7 mouse cellular contexts compared by ENCODE assay signal in the genomic region with DNA sequence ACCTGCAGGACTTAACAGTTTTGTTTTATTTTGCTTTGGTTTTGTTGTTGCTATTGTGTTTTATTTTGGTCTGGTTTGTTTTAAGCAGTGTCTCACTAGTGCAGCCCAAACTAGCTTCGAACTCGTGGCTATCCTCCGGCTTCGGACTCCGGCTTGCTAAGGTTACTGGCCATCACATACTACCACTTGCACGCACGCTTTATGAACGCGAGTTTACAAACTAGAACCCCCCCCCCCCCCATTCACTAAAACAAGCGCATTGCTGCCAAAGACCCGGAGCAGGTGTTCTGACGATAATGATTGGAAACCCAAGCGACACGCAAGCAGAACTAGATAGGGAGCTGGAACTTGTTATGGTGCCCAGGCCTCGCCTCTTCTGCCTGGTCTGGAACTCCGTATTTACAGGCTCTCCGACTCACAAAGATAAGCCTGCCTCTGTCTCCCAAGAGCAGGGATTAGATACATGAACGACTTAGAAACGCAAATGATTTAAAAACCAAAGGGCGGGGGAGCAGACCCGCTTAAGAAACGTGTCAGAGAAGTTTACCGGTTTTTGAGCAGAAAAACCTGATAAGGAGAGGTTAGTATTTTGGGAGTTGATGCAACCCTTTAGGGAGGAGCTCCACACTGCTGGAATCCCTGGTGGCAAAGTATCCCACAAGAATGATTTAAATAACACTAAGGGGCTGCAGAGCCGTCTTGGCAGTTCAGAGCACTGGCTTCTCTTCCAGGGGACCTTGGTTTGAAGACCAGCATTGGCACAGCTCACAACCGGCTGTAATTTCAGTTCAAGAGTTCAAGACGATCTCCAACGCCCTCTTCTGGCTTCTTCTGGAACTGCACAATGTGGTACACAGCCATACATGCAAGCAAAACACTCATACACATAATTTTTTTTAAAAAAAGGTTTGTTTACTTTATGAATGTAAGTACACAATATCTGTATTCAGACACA. TPM values are rescaled to one million over a fixed set of nuclear protein-coding genes. Genes with fewer than 3 reads are reported as not detected.
DNase-seq lines count a peak whose midpoint lies in the region; ATAC-seq and TF ChIP-seq lines count a peak whose summit lies in the region.

No protein-coding gene starts in this region.

- H3K27me3 ChIP-seq in embryonic facial prominence, embryonic 15.5 days = no peaks in the 10 kb centered on the region
- no peaks in the 10 kb centered on the region for H3K27me3 ChIP-seq in heart, embryonic 13.5 days (replicated peaks)
- H3K27me3 ChIP-seq in kidney, embryonic 16.5 days (ENCODE audit: insufficient read depth, low read length) = no peaks in the 10 kb centered on the region
- no peaks in the 10 kb centered on the region for H3K27me3 ChIP-seq in lung, embryonic 16.5 days (ENCODE audit: control insufficient read depth, insufficient read depth, low read depth, low read length)

- TF ChIP-seq CTCF in bone marrow, adult 2 months (IDR thresholded peaks at IDR 0.05; ENCODE audit: control insufficient read depth, insufficient read depth, low read length) = peak; percentile 54
- TF ChIP-seq CTCF in olfactory bulb, adult 2 months (IDR thresholded peaks at IDR 0.05; ENCODE audit: insufficient read depth, low read depth, low read length) = peak; percentile 69; the same call in 1 of the 2 replicates

- peak overlapping the region; percentile 90 for H3K27ac ChIP-seq in bone marrow, adult 2 months (ENCODE audit: control insufficient read depth, insufficient read depth, low read depth, low read length, poor library complexity)
- H3K27ac ChIP-seq in embryonic facial prominence, embryonic 15.5 days (replicated peaks) = peak overlapping the region; percentile 80
- H3K27ac ChIP-seq in heart, embryonic 13.5 days (replicated peaks) = peak overlapping the region; percentile 55
- peak overlapping the region; percentile 65 for H3K27ac ChIP-seq in kidney, embryonic 16.5 days (ENCODE audit: low read length)
- H3K27ac ChIP-seq in lung, embryonic 16.5 days (ENCODE audit: low read length) = peak overlapping the region; percentile 49
- H3K27ac ChIP-seq in olfactory bulb, adult 2 months (ENCODE audit: insufficient read depth, low read depth, low read length) = peak overlapping the region; percentile 47; the same call in 1 of the 2 replicates

- no peaks in the 10 kb centered on the region for H3K9me3 ChIP-seq in embryonic facial prominence, embryonic 15.5 days (replicated peaks)
- H3K9me3 ChIP-seq in heart, embryonic 13.5 days = no peaks in the 10 kb centered on the region
- no peaks in the 10 kb centered on the region for H3K9me3 ChIP-seq in kidney, embryonic 16.5 days (ENCODE audit: low read length)
- H3K9me3 ChIP-seq in lung, embryonic 16.5 days (ENCODE audit: control insufficient read depth, low read length) = no peaks in the 10 kb centered on the region

- H3K9ac ChIP-seq in embryonic facial prominence, embryonic 15.5 days = no peak overlapping the region
- H3K9ac ChIP-seq in heart, embryonic 13.5 days = peak overlapping the region; percentile 79
- H3K9ac ChIP-seq in kidney, embryonic 16.5 days (replicated peaks; ENCODE audit: low read length) = peak overlapping the region; percentile 79
- peak overlapping the region; percentile 85 for H3K9ac ChIP-seq in lung, embryonic 16.5 days (ENCODE audit: low read length)

- DNase-seq in MEL-GATA-1-ER (ENCODE audit: extremely low read depth, low read depth) = peak; percentile 88

- H3K4me1 ChIP-seq in bone marrow, adult 2 months (ENCODE audit: control insufficient read depth, insufficient read depth, low read length) = peaks cover 4% of the 10 kb centered on the region; the same call in 1 of the 2 replicates
- H3K4me1 ChIP-seq in embryonic facial prominence, embryonic 15.5 days = peaks cover 15% of the 10 kb centered on the region
- peaks cover 15% of the 10 kb centered on the region for H3K4me1 ChIP-seq in heart, embryonic 13.5 days
- peaks cover 14% of the 10 kb centered on the region; the same call in 1 of the 2 replicates for H3K4me1 ChIP-seq in kidney, embryonic 16.5 days (ENCODE audit: insufficient read depth, low read length)
- H3K4me1 ChIP-seq in lung, embryonic 16.5 days (replicated peaks; ENCODE audit: control insufficient read depth, insufficient read depth, low read length) = no peaks in the 10 kb centered on the region
- peaks cover 5% of the 10 kb centered on the region for H3K4me1 ChIP-seq in olfactory bulb, adult 2 months (ENCODE audit: control insufficient read depth, insufficient read depth, low read length)

- H3K36me3 ChIP-seq in embryonic facial prominence, embryonic 15.5 days = no peaks in the 10 kb centered on the region
- peaks cover 20% of the 10 kb centered on the region for H3K36me3 ChIP-seq in heart, embryonic 13.5 days
- 0 out of 2 replicates have a peak, but pooled peaks cover 2% of the 10 kb centered on the region for H3K36me3 ChIP-seq in kidney, embryonic 16.5 days (ENCODE audit: insufficient read depth, low read length)
- H3K36me3 ChIP-seq in lung, embryonic 16.5 days (ENCODE audit: control insufficient read depth, insufficient read depth, low read length) = peaks cover 7% of the 10 kb centered on the region; the same call in 1 of the 2 replicates

- H3K4me3 ChIP-seq in bone marrow, adult 2 months (replicated peaks; ENCODE audit: control insufficient read depth, low read depth, low read length) = peak overlapping the region; percentile 67
- peak overlapping the region; percentile 74 for H3K4me3 ChIP-seq in embryonic facial prominence, embryonic 15.5 days (replicated peaks)
- peak overlapping the region; percentile 97 for H3K4me3 ChIP-seq in heart, embryonic 13.5 days
- peak overlapping the region; percentile 83 for H3K4me3 ChIP-seq in kidney, embryonic 16.5 days (ENCODE audit: low read length)
- H3K4me3 ChIP-seq in lung, embryonic 16.5 days (ENCODE audit: low read length) = peak overlapping the region; percentile 97
- H3K4me3 ChIP-seq in olfactory bulb, adult 2 months (ENCODE audit: insufficient read depth, low read depth, low read length) = peak overlapping the region; percentile 65

- no peak for ATAC-seq in embryonic facial prominence, embryonic 15.5 days (ENCODE audit: insufficient number of reproducible peaks, low FRiP score, low TSS enrichment, low read depth)
- no peak for ATAC-seq in heart, embryonic 13.5 days (ENCODE audit: extremely low read depth, insufficient number of reproducible peaks, low FRiP score, low TSS enrichment)
- no peak for ATAC-seq in kidney, embryonic 16.5 days (ENCODE audit: low FRiP score, low TSS enrichment)
- ATAC-seq in lung, embryonic 16.5 days (ENCODE audit: low read depth) = peak; percentile 43

- TF ChIP-seq POLR2A in bone marrow, adult 2 months (IDR thresholded peaks at IDR 0.05; ENCODE audit: borderline replicate concordance, control insufficient read depth, low read depth, low read length) = no peak
- no peak for TF ChIP-seq POLR2A in olfactory bulb, adult 2 months (IDR thresholded peaks at IDR 0.05; ENCODE audit: insufficient read depth, low read depth, low read length)

- peak overlapping the region; percentile 72 for H3K4me2 ChIP-seq in embryonic facial prominence, embryonic 15.5 days (replicated peaks)
- H3K4me2 ChIP-seq in heart, embryonic 13.5 days = peak overlapping the region; percentile 95
- H3K4me2 ChIP-seq in kidney, embryonic 16.5 days (replicated peaks; ENCODE audit: low read depth, low read length) = peak overlapping the region; percentile 65
- peak overlapping the region; percentile 61 for H3K4me2 ChIP-seq in lung, embryonic 16.5 days (ENCODE audit: low read depth, low read length)

- under 1% methylated on average over 27 of the region's 27 CpGs for WGBS in bone marrow, adult 2 months
- under 1% methylated on average over 27 of the region's 27 CpGs for WGBS in embryonic facial prominence, embryonic 15.5 days
- WGBS in heart, embryonic 13.5 days = under 1% methylated on average over 27 of the region's 27 CpGs
- under 1% methylated on average over 27 of the region's 27 CpGs for WGBS in kidney, embryonic 16.5 days
- WGBS in lung, embryonic 16.5 days = under 1% methylated on average over 27 of the region's 27 CpGs
- under 1% methylated on average over 27 of the region's 27 CpGs for WGBS in olfactory bulb, adult 2 months

RNA-seq across cellular contexts. Expression of a gene that starts 0.7 kb away (rescaled TPM):
- polyA plus RNA-seq in bone marrow, adult 2 months (2011; ENCODE audit: insufficient read depth, insufficient read length, low replicate concordance, missing spikeins) = 26.2 and 55.3 TPM in 2 replicates
- polyA plus RNA-seq in embryonic facial prominence, embryonic 15.5 days (2015; fragmentation: Nextera tagmentation; extraction: Ambion mirVana) = 29.4 and 30.0 TPM in 2 replicates
- 21.5 and 24.3 TPM in 2 replicates for polyA plus RNA-seq in heart, embryonic 13.5 days (2015; fragmentation: Nextera tagmentation; extraction: Ambion mirVana)
- 34.0 and 34.9 TPM in 2 replicates for polyA plus RNA-seq in kidney, embryonic 16.5 days (2015; fragmentation: Nextera tagmentation; extraction: Ambion mirVana)
- 39.7 and 48.8 TPM in 2 replicates for polyA plus RNA-seq in lung, embryonic 16.5 days (2015; fragmentation: Nextera tagmentation; extraction: Ambion mirVana)
- polyA plus RNA-seq in olfactory bulb, adult 2 months (2012; ENCODE audit: insufficient read depth, insufficient read length, low replicate concordance, missing spikeins) = not detected in 2 replicates

RNA-seq across cellular contexts. Expression of a gene that starts 8.4 kb away (rescaled TPM):
- polyA plus RNA-seq in bone marrow, adult 2 months (2011; ENCODE audit: insufficient read depth, insufficient read length, low replicate concordance, missing spikeins) = 9.3 and 20.0 TPM in 2 replicates
- 53.2 and 58.3 TPM in 2 replicates for polyA plus RNA-seq in embryonic facial prominence, embryonic 15.5 days (2015; fragmentation: Nextera tagmentation; extraction: Ambion mirVana)
- polyA plus RNA-seq in heart, embryonic 13.5 days (2015; fragmentation: Nextera tagmentation; extraction: Ambion mirVana) = 30.8 and 38.9 TPM in 2 replicates
- 80.2 and 86.9 TPM in 2 replicates for polyA plus RNA-seq in kidney, embryonic 16.5 days (2015; fragmentation: Nextera tagmentation; extraction: Ambion mirVana)
- 69.0 and 74.3 TPM in 2 replicates for polyA plus RNA-seq in lung, embryonic 16.5 days (2015; fragmentation: Nextera tagmentation; extraction: Ambion mirVana)
- not detected in 2 replicates for polyA plus RNA-seq in olfactory bulb, adult 2 months (2012; ENCODE audit: insufficient read depth, insufficient read length, low replicate concordance, missing spikeins)

RNA-seq across cellular contexts. Expression of a gene that starts 16.0 kb away (rescaled TPM):
- polyA plus RNA-seq in bone marrow, adult 2 months (2011; ENCODE audit: insufficient read depth, insufficient read length, low replicate concordance, missing spikeins) = not detected in 2 replicates
- polyA plus RNA-seq in embryonic facial prominence, embryonic 15.5 days (2015; fragmentation: Nextera tagmentation; extraction: Ambion mirVana) = not detected in 2 replicates
- not detected in 2 replicates for polyA plus RNA-seq in heart, embryonic 13.5 days (2015; fragmentation: Nextera tagmentation; extraction: Ambion mirVana)
- 0.59 TPM in 1 of 2 replicates, not detected in the other for polyA plus RNA-seq in kidney, embryonic 16.5 days (2015; fragmentation: Nextera tagmentation; extraction: Ambion mirVana)
- polyA plus RNA-seq in lung, embryonic 16.5 days (2015; fragmentation: Nextera tagmentation; extraction: Ambion mirVana) = 0.41 and 0.65 TPM in 2 replicates
- not detected in 2 replicates for polyA plus RNA-seq in olfactory bulb, adult 2 months (2012; ENCODE audit: insufficient read depth, insufficient read length, low replicate concordance, missing spikeins)

RNA-seq across cellular contexts. Expression of a gene that starts 16.4 kb away (rescaled TPM):
- 1.6 and 4.3 TPM in 2 replicates for polyA plus RNA-seq in bone marrow, adult 2 months (2011; ENCODE audit: insufficient read depth, insufficient read length, low replicate concordance, missing spikeins)
- 17.1 and 18.1 TPM in 2 replicates for polyA plus RNA-seq in embryonic facial prominence, embryonic 15.5 days (2015; fragmentation: Nextera tagmentation; extraction: Ambion mirVana)
- polyA plus RNA-seq in heart, embryonic 13.5 days (2015; fragmentation: Nextera tagmentation; extraction: Ambion mirVana) = 3.2 and 4.1 TPM in 2 replicates
- 54.8 and 56.5 TPM in 2 replicates for polyA plus RNA-seq in kidney, embryonic 16.5 days (2015; fragmentation: Nextera tagmentation; extraction: Ambion mirVana)
- polyA plus RNA-seq in lung, embryonic 16.5 days (2015; fragmentation: Nextera tagmentation; extraction: Ambion mirVana) = 34.2 and 36.4 TPM in 2 replicates
- not detected in 2 replicates for polyA plus RNA-seq in olfactory bulb, adult 2 months (2012; ENCODE audit: insufficient read depth, insufficient read length, low replicate concordance, missing spikeins)

RNA-seq across cellular contexts. Expression of a gene that starts 33.6 kb away (rescaled TPM):
- polyA plus RNA-seq in bone marrow, adult 2 months (2011; ENCODE audit: insufficient read depth, insufficient read length, low replicate concordance, missing spikeins) = 19.9 and 22.5 TPM in 2 replicates
- 13.8 and 14.5 TPM in 2 replicates for polyA plus RNA-seq in embryonic facial prominence, embryonic 15.5 days (2015; fragmentation: Nextera tagmentation; extraction: Ambion mirVana)
- 5.3 and 7.1 TPM in 2 replicates for polyA plus RNA-seq in heart, embryonic 13.5 days (2015; fragmentation: Nextera tagmentation; extraction: Ambion mirVana)
- 16.5 and 19.7 TPM in 2 replicates for polyA plus RNA-seq in kidney, embryonic 16.5 days (2015; fragmentation: Nextera tagmentation; extraction: Ambion mirVana)
- 36.2 and 42.8 TPM in 2 replicates for polyA plus RNA-seq in lung, embryonic 16.5 days (2015; fragmentation: Nextera tagmentation; extraction: Ambion mirVana)
- polyA plus RNA-seq in olfactory bulb, adult 2 months (2012; ENCODE audit: insufficient read depth, insufficient read length, low replicate concordance, missing spikeins) = not detected in 2 replicates

Comparison
In these comparisons a context has a peak if more than half of its experiments do, and no peak if none do; other contexts are left out.
1. RNA of a gene that starts 8.4 kb away (polyA plus RNA-seq): 80.2 to 86.9 TPM in kidney, embryonic 16.5 days, 69.0 to 74.3 TPM in lung, embryonic 16.5 days, 53.2 to 58.3 TPM in embryonic facial prominence, embryonic 15.5 days, 30.8 to 38.9 TPM in heart, embryonic 13.5 days and 9.3 to 20.0 TPM in bone marrow, adult 2 months; not detected in olfactory bulb, adult 2 months; every median in the first group is over 10 times any median in the second.
2. Peak in every context shown above with its lines, with median percentiles within 50 percentile points of each other: H3K27ac ChIP-seq, H3K4me3 ChIP-seq and H3K4me2 ChIP-seq.